Mouse (Mus musculus): Measurements from ENCODE around the gene 4930519G04Rik. TPM values are rescaled to one million over a fixed set of nuclear protein-coding genes. Genes with fewer than 3 reads are reported as not detected.
"Not testable (repeated sequence)": the region's sequence is repeated elsewhere in the genome, so short reads cannot be mapped to it uniquely, and the experiment has no call there.

4930519G04Rik gene
- polyA plus RNA-seq, 1 experiment from 2014 or later: not detected

GRCm38 (mm10) chr5:114865279-114865678, 11.8 kb downstream of the 4930519G04Rik start:
- no peak overlapping the region for H3K4me2 ChIP-seq
- no peaks in the 10 kb centered on the region for H3K36me3 ChIP-seq (ENCODE audit: insufficient read depth)
- H3K27ac ChIP-seq (ENCODE audit: low read depth): no peak overlapping the region
- no peak for DNase-seq
- no peak overlapping the region for H3K9ac ChIP-seq
- H3K4me3 ChIP-seq (ENCODE audit: low read depth, low read length): no peak overlapping the region
- no peaks in the 10 kb centered on the region for H3K27me3 ChIP-seq (ENCODE audit: insufficient read depth, low read length)
- no peaks in the 10 kb centered on the region for H3K4me1 ChIP-seq (ENCODE audit: insufficient read depth)
- ATAC-seq (ENCODE audit: insufficient read depth): no peak
- peaks cover 10% of the 10 kb centered on the region; the same call in 1 of the 2 replicates for H3K9me3 ChIP-seq (ENCODE audit: low read depth, low read length)
- WGBS: 86% methylated on average over 12 of the region's 12 CpGs
- TF ChIP-seq CTCF (IDR thresholded peaks at IDR 0.05; ENCODE audit: low read depth): no peak

DNA sequence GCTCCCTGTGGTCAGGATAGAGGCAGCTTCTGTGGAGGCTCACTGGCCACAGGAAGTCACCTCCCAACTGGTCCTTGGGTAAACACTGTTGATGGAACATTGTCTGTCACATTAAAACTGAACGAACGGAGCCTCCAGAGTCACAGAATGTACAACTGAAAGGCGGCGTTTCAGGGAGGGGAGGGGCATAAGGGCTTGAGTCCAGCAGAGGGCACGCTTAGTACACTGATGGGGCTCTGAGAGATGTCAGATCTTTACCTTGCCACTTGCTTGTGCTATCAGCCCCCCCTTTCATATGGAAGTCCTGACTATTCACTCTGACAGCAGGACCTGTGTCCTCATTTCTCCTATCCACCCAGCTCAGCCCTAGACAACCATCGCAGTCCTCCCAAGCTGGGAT, 22.4 kb downstream of the 4930519G04Rik start:
- DNase-seq (peak; percentile 38), ATAC-seq (ENCODE audit: insufficient read depth) (no peak)
- no peak overlapping the region for H3K4me2 ChIP-seq
- 39% methylated on average over 6 of the region's 6 CpGs for WGBS
- no peaks in the 10 kb centered on the region for H3K36me3 ChIP-seq (ENCODE audit: insufficient read depth)
- TF ChIP-seq CTCF (IDR thresholded peaks at IDR 0.05; ENCODE audit: low read depth): peak; percentile 46
- H3K4me3 ChIP-seq (ENCODE audit: low read depth, low read length): no peak overlapping the region
- no peaks in the 10 kb centered on the region for H3K9me3 ChIP-seq (ENCODE audit: low read depth, low read length)
- H3K9ac ChIP-seq: no peak overlapping the region
- no peaks in the 10 kb centered on the region for H3K27me3 ChIP-seq (ENCODE audit: insufficient read depth, low read length)
- H3K4me1 ChIP-seq (ENCODE audit: insufficient read depth): no peaks in the 10 kb centered on the region
- H3K27ac ChIP-seq (ENCODE audit: low read depth): no peak overlapping the region

GRCm38 (mm10) chr5:114876331-114876730, 22.9 kb downstream of the 4930519G04Rik start:
- Histone ChIP-seq H3K4me1 (ENCODE audit: insufficient read depth) (no peaks in the 10 kb centered on the region), H3K9me3 (ENCODE audit: low read depth, low read length) (no peaks in the 10 kb centered on the region), H3K36me3 (ENCODE audit: insufficient read depth) (no peaks in the 10 kb centered on the region), H3K9ac (no peak overlapping the region), H3K27me3 (ENCODE audit: insufficient read depth, low read length) (no peaks in the 10 kb centered on the region), H3K4me3 (ENCODE audit: low read depth, low read length) (no peak overlapping the region), H3K4me2 (no peak overlapping the region), H3K27ac (ENCODE audit: low read depth) (no peak overlapping the region)
- DNase-seq (no peak), ATAC-seq (ENCODE audit: insufficient read depth) (no peak)
- TF ChIP-seq CTCF (IDR thresholded peaks at IDR 0.05; ENCODE audit: low read depth): no peak
- 43% methylated on average over 6 of the region's 6 CpGs for WGBS

GRCm38 (mm10) chr5:114877487-114877886, 24.0 kb downstream of the 4930519G04Rik start:
- no peak for ATAC-seq (ENCODE audit: insufficient read depth)

DNA sequence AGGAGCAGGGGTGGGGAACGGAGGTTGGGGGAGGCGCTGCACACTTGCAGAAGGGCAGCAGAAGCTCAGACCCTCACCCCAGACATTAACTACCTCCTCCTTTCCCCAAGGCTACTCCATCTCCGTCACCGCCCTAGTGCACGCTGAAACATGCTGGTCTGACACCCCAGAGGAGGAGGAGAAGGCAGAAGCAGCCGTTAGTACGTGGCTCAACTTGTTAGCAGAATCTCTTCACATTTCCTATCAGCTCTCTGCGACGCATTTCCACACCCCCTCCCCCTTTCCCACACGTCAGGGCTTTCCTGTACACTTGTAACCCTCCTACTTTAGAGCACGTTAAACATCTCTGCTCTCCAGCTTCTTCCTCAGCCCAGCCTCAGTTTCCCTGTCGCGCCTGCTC, 25.9 kb downstream of the 4930519G04Rik start:
- no peak overlapping the region for H3K27ac ChIP-seq (ENCODE audit: low read depth)
- H3K4me2 ChIP-seq: no peak overlapping the region
- H3K36me3 ChIP-seq (ENCODE audit: insufficient read depth): no peaks in the 10 kb centered on the region
- no peak overlapping the region for H3K4me3 ChIP-seq (ENCODE audit: low read depth, low read length)
- H3K9ac ChIP-seq: no peak overlapping the region
- DNase-seq (no peak), ATAC-seq (ENCODE audit: insufficient read depth) (no peak)
- no peaks in the 10 kb centered on the region for H3K9me3 ChIP-seq (ENCODE audit: low read depth, low read length)
- 27% methylated on average over 13 of the region's 13 CpGs for WGBS
- no peak for TF ChIP-seq CTCF (IDR thresholded peaks at IDR 0.05; ENCODE audit: low read depth)
- no peaks in the 10 kb centered on the region for H3K4me1 ChIP-seq (ENCODE audit: insufficient read depth)
- H3K27me3 ChIP-seq (ENCODE audit: insufficient read depth, low read length): no peaks in the 10 kb centered on the region

More at GRCm38 (mm10) chr5:114877487-114877886, 24.0 kb downstream of the 4930519G04Rik start:
- no peaks in the 10 kb centered on the region for H3K27me3 ChIP-seq (ENCODE audit: insufficient read depth, low read length)
- no peaks in the 10 kb centered on the region for H3K9me3 ChIP-seq (ENCODE audit: low read depth, low read length)
- no peaks in the 10 kb centered on the region for H3K36me3 ChIP-seq (ENCODE audit: insufficient read depth)
- DNase-seq: no peak
- H3K4me1 ChIP-seq (ENCODE audit: insufficient read depth): no peaks in the 10 kb centered on the region
- H3K27ac ChIP-seq (ENCODE audit: low read depth): no peak overlapping the region
- no peak overlapping the region for H3K4me3 ChIP-seq (ENCODE audit: low read depth, low read length)
- H3K4me2 ChIP-seq: no peak overlapping the region
- 53% methylated on average over 7 of the region's 7 CpGs for WGBS
- no peak for TF ChIP-seq CTCF (IDR thresholded peaks at IDR 0.05; ENCODE audit: low read depth)
- no peak overlapping the region for H3K9ac ChIP-seq

- WGBS: 73% methylated on average over 6 of the region's 7 CpGs
- not testable (repeated sequence) for H3K4me3 ChIP-seq (ENCODE audit: low read depth, low read length); H3K9me3 ChIP-seq (ENCODE audit: low read depth, low read length); H3K9ac ChIP-seq; ATAC-seq (ENCODE audit: insufficient read depth); H3K27me3 ChIP-seq (ENCODE audit: insufficient read depth, low read length); H3K36me3 ChIP-seq (ENCODE audit: insufficient read depth); DNase-seq; H3K4me2 ChIP-seq; H3K4me1 ChIP-seq (ENCODE audit: insufficient read depth); H3K27ac ChIP-seq (ENCODE audit: low read depth)
Observed at GRCm38 (mm10) chr5:114882319-114882718, 28.9 kb downstream of the 4930519G04Rik start.

DNA sequence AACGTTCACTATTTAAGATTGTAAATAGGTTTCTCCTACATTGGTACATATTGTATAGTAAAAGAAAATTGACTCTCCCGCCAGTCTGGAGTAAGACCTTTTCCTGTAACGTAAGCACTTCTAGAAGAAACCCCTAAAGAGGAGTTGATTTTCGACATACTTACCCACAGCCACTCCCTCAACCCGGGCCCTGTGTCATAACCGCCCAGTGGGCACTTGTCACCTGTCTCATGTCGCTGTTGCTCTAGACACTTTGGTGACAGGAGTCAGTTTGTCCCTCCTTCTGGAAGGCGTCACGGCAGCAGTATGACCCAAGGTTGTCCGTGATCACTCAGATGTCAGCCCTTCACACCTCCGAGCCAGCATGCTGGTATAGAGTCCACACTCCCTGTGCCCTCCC, 29.6 kb downstream of the 4930519G04Rik start:
- H3K9me3 ChIP-seq (ENCODE audit: low read depth, low read length): no peaks in the 10 kb centered on the region
- H3K9ac ChIP-seq: no peak overlapping the region
- no peak overlapping the region for H3K27ac ChIP-seq (ENCODE audit: low read depth)
- H3K4me1 ChIP-seq (ENCODE audit: insufficient read depth): no peaks in the 10 kb centered on the region
- ATAC-seq (ENCODE audit: insufficient read depth) (no peak), DNase-seq (no peak)
- H3K4me2 ChIP-seq: no peak overlapping the region
- H3K27me3 ChIP-seq (ENCODE audit: insufficient read depth, low read length): no peaks in the 10 kb centered on the region
- H3K36me3 ChIP-seq (ENCODE audit: insufficient read depth): no peaks in the 10 kb centered on the region
- WGBS: 73% methylated on average over 11 of the region's 11 CpGs
- TF ChIP-seq CTCF (IDR thresholded peaks at IDR 0.05; ENCODE audit: low read depth): no peak
- no peak overlapping the region for H3K4me3 ChIP-seq (ENCODE audit: low read depth, low read length)

DNA sequence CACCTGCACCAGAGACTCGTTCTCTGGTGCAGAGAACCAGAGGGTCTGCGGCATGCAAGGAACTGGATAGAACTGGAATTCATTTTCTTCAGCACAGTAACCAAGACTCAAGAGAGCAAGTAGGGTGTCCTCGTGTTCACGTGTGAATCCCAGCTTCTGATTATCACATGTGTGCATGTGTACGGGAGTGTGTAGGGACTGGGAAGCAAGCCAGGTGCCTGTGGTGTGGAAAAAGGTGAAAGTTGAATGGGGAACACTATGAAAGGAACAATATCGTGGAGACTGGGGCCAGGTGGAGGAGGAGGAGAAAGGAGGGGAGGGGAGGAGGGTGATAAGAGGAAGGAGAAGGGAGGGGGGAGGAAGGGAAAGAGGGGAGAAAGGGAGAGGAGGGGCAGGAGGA, 33.3 kb downstream of the 4930519G04Rik start:
- Histone ChIP-seq H3K4me1 (ENCODE audit: insufficient read depth) (no peaks in the 10 kb centered on the region), H3K9ac (no peak overlapping the region), H3K27ac (ENCODE audit: low read depth) (no peak overlapping the region), H3K9me3 (ENCODE audit: low read depth, low read length) (no peaks in the 10 kb centered on the region), H3K27me3 (ENCODE audit: insufficient read depth, low read length) (no peaks in the 10 kb centered on the region), H3K36me3 (ENCODE audit: insufficient read depth) (no peaks in the 10 kb centered on the region), H3K4me2 (no peak overlapping the region), H3K4me3 (ENCODE audit: low read depth, low read length) (no peak overlapping the region)
- no peak for ATAC-seq (ENCODE audit: insufficient read depth)
- WGBS: 70% methylated on average over 6 of the region's 6 CpGs
- DNase-seq: no peak
- TF ChIP-seq CTCF (IDR thresholded peaks at IDR 0.05; ENCODE audit: low read depth): no peak

All from lung, embryonic 14.5 days (tissue).